Mouse (Mus musculus): ENCODE data around the gene Ccdc58.
A peak's percentile ranks its signal among the peaks of the same experiment; 100 is the strongest.
"Not testable (repeated sequence)": the region's sequence is repeated elsewhere in the genome, so short reads cannot be mapped to it uniquely, and the experiment has no call there.

Gene Ccdc58

DNA sequence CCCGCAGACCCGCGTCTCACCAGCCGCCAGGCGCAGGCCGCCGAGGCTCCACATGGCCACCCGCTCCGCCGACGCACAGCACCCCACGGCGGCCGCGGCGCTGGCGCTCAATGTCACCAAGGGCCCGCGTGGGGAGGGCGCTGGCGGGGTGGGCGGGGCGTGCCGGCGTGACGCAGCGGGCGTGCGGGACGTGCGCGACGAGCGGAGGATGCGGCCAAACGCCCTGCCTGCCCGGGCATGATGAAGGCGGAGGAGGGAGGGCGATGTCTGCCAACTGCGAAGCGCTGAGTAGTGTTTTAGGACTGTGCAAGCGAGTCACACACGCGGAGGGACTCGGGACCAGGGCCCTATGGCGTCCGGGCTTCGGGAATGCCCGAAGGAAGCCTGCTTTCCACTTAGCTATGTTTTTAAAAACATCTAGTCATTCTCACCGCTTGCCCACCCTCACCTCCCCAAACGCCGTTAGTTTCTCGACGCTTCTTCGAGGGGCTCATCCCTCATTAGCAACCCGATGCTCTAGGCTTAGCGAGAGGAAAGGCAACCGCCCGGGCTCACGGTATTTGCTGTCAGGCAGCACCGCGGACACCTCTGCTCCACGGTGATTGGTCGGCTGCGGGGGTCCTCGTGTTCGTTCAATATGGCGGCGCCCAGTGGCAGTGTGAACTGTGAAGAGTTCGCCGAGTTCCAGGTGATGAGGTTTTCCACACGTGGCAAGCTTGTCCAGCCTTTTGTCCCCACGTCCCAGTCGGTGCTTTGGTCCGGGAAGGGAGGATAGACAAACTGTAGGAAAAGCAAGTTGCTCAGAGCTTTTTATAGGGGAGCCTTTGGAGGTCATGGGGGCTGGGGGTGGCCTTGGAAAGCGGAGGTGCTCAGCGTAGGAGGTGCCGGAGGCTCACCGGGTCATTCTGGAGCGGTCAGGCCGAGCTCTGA lies at the start of gene Ccdc58, which contains the start of gene Fam162a:
Ccdc58 (plus strand) TSS at position 236 of the 930 bp plus-strand sequence.
Fam162a (minus strand) TSS at position 145 of the 930 bp plus-strand sequence.
- DNase-seq: peak; percentile 94 to 95

DNA sequence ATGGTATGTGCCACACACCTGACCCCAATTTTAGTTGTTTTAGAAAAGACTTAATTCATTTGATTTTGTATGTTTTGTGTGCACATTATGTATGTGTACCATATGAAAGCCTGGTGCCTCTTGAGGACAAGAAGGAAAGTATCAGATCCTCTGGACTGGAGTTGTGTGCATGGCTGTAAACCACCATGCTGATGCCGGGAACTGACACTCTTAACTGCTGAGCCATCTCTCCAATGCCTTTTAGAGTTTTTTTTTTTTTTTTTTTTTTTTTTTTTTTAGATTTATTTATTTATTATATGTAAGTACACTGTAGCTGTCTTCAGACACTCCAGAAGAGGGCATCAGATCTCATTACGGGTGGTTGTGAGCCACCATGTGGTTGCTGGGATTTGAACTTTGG lies 43.4 kb upstream of the Ccdc58 start:
- not testable (repeated sequence) for DNase-seq

DNA sequence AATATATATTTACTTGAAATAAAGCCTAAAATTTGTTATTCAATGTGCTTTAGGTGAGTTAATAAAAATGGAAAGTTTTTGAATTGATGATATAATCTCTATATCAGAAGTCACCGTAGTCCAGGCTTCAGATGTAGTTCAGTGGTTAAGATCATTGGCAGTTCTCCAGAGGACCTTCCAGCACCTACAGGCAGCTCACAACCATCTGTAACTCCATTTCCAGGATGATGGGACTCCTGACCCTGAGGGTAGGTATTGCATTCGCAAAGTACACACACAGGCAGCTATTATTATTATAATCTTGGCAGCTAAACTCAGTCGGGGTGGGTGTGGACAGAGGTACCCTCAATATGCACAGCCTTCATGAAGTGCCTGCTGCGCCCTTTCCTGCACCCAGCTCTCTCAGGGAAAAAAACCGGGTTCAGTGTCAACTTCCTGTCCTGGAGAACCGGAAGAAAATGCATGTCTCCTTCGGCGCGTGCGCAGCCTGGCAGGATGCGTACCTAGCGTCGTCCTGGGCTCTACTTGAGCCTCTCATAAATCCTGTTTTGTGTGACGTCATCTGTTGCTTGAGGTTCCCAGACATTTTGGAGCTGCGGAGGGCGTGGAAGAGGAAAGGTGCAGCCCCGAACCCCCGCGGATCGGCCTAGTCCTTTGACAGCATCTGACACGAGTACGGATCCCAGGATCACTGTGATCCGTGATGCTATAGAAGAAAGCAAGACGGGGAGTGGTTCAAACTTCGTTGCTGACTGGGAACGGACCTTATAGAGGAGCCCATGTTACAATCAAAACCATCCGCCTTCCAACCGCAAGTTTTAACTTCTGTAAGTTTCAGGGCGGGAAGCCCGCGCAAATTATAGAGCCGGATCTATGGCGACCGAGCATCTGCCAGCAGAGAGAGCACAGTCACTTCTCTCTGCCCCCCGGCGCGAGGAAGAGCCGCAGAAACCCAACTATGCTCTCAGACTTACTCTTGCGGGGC lies 30.6 kb upstream of the Ccdc58 start, which contains the start of gene Wdr5b:
Wdr5b (plus strand) TSS at position 551 of the 985 bp plus-strand sequence.
- DNase-seq: peak; percentile 93 to 94

DNA sequence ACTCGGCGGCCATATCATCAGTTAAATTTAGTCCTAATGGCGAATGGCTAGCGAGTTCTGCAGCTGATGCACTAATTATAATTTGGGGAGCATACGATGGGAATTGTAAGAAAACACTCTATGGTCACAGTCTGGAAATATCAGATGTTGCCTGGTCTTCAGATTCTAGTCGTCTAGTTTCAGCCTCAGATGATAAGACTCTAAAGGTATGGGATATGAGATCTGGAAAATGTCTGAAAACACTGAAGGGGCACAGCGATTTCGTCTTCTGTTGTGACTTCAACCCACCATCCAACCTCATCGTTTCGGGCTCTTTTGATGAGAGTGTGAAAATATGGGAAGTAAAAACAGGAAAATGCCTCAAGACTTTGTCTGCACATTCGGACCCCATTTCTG lies 29.9 kb upstream of the Ccdc58 start:
- DNase-seq: no peak

DNA sequence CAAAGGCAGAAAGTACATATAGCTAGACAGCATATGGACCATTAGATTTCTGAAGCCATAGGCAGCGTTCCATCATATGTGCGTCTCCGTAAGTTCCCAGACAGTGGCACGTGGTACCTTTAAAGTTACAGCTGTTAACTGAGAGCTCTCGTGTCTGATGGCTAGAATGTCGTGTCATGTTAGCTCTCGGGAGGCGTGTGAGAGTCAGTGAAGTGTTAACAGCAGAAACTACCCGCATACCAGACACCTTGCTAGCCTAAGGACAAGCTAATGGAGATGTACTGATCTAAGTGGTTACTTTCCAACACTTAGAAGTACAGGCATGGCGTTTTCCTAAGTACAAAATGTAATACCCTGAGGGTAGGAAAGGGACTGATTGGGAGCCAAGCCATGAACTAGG lies 28.4 kb upstream of the Ccdc58 start:
- DNase-seq: no peak

DNA sequence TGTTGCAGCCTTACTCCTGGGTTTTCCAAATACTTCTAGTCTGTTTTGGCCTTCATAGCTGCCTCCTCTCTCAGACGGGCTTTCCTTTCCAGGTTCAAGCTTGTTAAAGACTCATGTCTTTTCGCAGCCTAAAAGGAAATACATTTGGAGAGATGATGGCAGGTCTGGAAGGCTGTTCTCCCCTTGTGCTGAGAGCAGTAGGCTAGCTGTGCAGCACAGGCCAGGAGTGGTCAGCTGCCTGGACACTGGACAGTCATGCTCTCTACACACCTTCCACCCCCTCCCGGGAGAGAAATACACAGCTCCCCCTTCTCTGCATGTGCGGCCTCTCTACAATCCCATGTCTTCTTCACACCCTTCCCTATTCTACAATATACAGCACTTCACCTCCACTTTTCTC lies 27.5 kb upstream of the Ccdc58 start:
- DNase-seq: no peak

DNA sequence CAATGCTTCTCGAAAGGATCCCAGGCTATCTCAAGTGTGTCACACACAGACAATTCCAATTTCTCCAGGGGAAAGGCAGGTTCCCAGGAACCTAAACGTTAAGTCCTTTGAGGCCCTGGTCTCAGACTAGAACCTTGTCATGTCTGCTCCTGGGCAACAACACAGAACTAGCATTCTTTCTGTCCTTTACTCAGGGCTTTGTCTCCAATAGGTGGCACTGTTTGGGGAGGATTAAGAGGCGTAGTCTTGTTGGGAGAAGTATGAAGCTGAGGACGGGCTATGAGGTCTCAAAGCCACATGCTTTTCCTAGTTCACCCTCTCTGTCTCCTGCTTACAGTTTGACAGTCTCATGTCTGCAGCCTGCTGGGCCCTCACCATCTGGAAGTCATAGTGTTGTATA lies 23.9 kb upstream of the Ccdc58 start:
- no peak for DNase-seq

DNA sequence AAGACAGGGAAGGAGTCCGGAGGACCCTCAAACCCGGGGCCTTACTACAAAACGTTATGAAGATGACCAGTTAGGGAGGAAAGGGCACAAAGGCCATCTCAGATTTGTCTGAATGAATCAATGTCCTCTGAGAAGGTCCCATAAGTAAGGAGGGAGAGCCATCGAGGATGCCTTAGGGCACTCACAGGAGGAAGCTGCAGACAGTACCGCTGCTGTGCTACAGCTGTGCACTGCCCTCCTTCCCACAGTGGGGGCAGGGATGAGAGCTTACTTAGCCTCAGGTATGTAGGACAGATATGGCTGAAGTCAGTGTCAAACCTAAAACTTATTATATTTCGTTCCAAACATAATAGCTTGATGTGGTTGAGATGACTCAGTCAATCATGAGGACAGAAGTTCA lies 20.0 kb upstream of the Ccdc58 start:
- DNase-seq: no peak

DNA sequence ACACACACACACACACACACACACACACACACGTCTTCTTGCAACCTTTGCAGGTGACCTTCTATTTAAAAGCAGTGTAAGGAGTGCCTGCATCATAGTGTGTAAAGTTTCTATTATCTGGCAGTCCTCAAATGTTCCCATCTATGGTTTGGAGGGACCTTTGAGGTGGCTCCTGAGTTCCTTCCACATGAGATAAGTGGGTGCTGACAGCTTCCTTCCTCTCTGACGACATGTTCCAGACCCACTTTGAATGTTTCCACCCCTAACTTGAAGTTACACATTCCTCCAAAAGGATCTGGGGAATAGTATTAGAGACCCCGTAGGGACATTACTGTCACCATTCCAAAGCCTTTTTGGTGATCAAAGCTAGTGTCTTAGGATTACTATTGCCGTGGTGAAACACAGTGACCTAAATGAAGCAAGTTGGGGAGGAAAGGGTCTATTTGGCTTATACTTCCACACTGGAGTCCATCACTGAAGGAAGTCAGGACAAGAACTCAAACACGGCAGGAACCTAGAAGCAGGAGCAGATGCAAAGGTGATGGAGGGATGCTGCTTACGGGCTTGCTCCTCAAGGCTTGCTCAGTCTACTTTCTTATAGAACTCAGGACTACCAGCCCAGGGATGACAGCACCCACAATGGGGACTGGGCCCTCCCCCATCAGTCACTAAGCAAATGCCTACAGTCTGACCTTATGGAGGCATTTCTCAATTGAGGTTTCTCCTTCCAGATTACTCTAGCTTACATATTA lies 17.8 kb upstream of the Ccdc58 start:
- no peak for DNase-seq

DNA sequence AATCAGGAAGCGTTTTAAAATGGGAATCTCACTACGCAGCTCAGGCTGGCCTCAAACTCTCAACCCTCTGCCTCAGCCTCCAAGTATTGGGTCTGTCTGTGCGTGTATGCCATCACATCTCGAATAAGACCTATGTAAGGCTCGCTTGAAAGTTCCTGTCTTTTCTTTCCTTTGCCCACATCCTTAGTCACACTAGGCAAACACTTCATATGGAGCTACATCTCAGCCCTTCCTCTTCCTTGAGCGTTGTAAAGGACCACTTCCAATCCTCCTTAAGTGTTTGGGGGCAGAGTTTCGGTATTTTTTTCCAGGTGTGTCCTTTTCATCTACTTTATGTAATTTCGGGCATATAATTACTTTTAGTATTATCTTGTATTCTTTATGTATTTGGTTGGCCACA lies 16.6 kb upstream of the Ccdc58 start:
- no peak for DNase-seq

DNA sequence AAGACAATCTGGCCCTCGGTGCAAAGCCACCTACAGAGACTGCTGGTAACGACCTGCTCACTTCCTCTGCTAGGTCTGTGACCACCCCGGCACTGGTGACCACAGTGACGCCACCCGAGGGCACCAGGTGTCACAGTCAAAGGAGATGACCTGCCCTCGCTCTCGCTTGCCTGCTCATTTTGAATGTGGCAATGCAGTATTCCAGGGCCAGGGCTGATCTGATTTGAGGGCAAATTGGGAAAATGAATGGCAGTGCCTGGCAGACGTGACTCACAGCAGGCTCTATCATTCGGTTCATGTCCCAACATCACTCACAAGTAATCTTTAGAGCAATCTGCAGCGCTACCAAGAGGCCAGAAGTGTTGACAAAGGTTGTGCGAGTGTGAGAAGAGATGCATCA lies 15.1 kb upstream of the Ccdc58 start:
- no peak for DNase-seq

DNA sequence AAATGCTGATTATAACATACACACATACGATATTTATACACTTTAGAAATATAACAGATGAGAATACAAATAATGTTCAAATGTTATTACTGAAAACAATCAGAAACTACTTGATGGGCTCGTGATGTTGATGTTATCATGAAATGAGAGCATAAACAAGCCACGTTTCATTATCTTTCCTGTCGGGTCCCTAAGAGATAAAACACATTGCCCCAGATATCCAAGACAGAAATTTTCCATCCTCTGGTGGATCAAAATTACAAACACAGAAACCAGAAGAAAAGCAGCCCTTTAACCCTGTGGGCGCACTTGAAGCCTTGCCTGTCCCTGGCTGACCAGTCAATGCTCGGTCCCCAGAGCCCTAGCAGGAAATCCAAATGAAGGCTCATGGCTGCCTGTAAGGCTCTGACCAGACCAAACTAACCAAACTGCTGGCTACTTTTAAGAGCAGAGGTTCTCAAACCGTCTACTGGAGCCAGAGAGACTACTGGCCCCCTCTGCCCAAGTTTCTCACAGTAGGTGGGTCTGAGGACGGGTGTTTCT lies 13.5 kb upstream of the Ccdc58 start:
- DNase-seq: no peak

DNA sequence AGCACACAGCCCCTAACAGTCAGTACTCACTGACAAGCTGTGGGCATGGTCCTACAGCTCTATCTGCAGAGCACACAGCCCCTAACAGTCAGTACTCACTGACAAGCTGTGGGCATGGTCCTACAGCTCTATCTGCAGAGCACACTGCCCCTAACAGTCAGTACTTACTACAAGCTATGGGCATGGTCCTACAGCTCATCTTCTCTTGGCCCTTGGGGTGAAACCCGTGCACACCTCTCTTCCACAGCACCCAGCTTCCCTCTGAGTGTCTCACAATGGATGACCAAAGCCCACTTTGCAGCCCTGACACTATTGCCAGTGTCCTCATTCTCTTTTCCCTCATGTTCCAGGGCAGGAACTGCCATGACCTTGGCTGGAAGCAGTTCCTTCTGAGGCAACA lies 9.0 kb upstream of the Ccdc58 start:
- DNase-seq: not testable (repeated sequence)

DNA sequence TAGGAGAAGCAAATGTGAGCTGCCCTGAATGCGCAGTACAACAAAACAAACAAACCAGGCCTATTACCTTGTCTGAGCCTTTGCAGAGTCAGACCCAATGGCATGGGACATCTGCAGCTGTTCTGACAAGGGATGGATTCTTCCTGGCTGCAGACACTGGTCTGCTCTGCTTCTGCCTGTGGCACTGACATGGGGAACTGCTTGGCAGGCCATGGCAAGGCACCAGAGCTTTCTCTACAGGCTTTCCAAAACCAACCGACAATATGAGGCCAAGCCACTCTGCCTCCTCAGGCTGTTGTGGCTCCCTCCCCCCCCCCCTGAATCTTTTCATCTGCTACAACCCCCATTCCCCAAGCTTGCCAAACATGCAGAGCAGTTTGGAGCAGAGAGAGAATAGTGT lies 8.2 kb upstream of the Ccdc58 start:
- DNase-seq: no peak

DNA sequence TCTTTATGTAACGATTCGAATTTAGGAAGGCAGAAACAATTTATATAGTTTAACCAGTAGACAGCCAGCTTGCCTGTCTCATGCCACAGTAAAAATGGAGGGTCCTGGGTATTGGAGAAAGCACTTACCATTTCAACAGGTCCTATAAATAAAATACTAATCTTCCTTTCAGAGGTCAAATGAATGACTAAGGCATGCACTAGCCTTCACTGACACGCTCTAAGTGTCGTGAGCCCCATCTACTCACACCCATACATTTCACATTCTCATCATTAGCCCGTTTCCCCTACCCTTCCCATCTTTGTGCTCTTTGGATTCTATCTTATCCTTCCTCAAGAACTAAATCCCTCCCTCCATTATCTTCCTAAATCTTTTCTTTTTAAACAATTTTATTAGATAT lies 6.6 kb upstream of the Ccdc58 start:
- no peak for DNase-seq

DNA sequence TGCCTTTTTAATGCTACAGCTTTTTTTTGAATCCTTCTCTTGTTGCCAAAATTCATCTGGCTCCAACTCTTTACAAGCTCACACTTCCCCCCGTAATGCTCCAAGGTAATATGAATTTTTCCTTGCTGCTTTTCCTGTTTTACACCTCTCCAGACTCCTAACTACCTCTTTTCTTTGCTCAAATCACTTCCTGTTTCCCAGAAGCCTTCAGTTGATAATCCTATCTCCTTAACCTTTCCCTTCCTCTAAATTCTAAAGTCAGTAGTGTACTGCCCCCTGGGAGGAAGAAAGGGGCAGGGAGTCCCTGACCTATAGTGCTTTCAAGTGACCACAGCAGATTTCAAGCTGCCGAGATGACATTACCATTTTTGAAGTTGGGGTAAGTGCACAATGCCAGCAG lies 3.8 kb upstream of the Ccdc58 start:
- DNase-seq: no peak

DNA sequence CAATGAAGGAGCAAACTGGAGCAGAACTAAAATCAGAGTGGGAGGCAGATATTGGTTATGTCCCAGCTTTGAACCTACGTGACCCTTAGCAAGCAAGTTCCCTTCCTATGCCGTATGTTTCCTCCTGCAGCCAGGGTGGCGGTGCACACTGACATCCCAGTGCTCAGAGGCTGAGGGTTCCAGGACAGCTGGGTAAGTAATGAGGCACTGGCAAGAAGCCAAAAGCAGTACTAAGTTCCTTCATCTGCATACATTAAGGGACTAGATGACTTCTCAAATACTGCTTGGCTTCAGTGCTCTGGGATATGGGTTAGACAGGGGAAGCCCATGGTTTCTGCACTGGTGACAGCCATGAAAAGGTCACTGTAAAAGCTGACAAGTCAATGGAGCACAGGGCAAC lies 3.1 kb upstream of the Ccdc58 start:
- DNase-seq: no peak

DNA sequence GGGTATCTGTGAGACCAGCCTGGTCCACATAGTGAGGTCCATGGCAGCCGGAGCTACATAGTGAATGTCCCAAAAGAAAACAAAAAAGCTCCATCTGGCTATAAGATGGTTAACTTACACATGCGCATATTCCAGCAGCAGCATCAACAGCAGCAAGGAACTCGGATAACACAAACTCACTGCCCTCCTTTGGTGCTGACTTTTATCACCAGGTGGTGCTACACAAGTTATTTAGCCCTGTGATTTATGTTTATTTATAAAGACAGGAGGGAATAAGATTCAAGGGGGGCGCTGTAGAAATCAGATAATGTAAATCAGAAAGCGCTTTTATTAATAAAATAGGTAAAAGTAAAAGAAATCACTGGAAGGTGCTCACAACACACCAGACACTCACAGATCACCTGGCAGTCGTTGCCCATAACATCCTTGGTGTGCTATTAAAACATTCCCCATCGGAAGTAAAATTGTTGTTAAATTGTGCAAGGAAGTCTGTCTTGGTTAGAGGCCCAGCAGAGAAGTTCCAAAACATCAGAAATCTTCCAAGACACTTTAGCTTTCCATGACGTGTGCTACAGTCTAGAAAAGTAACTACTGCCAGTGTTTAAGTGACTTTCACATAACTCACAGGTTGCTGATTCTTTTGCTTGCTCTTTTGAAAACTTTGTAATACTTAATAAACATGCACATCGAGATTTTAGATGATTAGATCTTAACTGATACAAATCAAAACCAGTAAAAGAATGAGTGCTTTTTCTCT lies 1.5 kb upstream of the Ccdc58 start:
- no peak for DNase-seq

DNA sequence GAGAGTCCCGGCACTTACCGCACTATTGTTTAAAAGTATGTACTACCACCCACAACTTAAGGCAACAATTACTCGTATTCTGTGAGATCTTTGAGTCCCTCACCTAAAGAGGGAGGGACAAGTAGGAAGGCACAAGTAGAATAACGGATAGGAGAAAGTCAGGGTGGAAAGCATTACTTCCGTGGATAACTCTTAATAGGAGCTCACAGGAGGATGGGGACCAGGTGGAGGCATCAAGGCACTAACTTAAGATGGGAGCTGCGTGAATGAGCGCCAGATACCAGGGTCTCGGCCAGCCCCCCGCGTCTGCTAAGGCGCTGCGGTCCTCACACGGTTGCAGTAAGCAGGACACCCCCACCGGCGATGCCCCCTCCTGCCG lies 425 bp upstream of the Ccdc58 start:
- no peak for DNase-seq

DNA sequence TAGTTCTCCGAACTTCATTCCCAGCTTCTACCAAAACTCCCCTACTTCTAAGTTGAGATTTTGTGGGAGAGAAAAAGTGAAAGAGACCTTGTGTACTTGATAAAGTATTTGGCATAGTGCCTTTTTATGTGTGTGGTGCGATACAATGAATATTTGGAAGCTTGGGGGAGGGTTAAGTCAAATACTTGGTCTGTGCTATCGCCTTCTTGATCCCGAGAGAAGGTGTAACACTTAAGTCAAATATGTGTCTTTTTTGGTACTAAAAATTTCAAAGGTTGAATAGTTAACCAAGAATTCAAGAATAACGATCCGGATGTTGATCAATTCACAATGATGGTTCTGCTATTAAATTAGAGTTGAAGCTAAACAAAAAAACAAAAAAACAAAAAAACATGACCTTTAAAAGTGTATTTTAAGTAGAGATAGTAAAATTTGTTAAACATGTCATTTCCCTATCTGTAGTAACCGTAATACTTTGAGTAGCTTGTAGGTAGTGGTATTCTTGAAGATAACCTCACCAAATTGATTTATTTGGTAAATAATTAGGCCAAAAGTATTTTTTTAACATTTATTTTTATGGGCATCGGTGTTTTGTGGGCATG lies 1.0 kb downstream of the Ccdc58 start:
- DNase-seq: no peak

DNA sequence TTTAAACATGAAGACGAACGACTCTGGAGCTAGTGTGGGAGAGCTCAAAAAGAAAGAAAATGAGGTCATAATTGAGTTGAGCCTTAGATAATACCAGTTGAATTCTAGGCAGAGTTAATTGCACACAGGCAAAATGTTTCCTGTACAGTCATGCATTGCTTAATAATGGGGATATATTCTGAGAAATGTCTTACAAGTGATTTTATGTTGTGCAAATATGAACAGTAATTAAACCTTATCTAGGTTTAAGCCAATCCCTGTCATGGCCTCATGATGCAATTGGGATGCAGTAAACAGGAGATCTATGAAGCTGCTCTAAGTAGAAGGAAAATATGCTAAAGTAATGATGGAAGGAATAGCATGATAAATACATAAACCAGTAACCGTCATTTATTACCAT lies 3.3 kb downstream of the Ccdc58 start:
- DNase-seq: no peak
